Mouse (Mus musculus) 3134 (cell line): ENCODE measurements around the gene Stx16.

ENCODE experiments used
- DNase-seq: peaks from one replicate; pipeline ENCODE4 v3.0.0-alpha.2; 2011; ENCODE audit warnings: low spot score; ENCODE audit not compliant: insufficient read length; ENCODE audit errors: extremely low read depth

Gene Stx16

GRCm38 (mm10) chr2:174123731-174124130 is 47.6 kb downstream of the Stx16 start:
- no peak for DNase-seq

- no peak for DNase-seq
These were observed 50.6 kb downstream of the Stx16 start for GRCm38 (mm10) chr2:174126522-174127375.

DNA sequence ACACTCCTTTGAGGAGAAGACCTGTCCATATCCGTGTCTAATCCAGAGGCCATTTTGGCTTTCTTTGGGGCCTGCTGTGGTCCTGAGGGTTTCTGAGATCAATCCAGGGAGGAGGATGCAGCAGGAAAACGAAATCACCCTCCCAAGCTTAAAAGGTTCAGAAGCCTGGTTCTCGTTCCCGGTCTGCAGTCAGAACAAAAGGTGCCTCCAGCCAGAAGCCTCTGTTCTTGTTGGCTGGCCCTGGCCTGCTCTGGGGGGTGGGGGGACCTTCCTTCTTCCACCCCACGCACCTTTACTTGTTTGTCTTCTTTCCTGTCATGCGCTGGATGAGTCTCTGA is 51.2 kb downstream of the Stx16 start:
- no peak for DNase-seq

DNA sequence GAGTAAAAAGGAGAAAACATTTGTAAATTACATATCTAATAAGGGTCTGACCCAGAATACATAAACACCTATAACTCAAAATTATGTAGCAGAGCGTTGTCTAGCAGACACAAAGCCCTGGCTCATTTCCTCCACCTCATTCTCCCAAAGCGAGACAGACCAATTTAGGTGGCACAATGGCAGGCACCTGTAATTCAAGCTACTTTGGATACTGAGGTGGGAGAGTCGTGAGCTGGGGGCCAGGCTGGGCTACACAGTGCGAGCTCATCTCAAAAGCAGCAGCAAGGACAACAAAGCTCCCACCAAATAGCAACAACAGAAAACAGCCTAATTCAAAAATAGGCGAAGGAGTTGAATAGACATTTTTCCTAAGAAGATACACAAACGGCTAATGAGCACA is 52.8 kb downstream of the Stx16 start:
- no peak for DNase-seq

GRCm38 (mm10) chr2:174130468-174131097 is 54.5 kb downstream of the Stx16 start:
- DNase-seq, result no peak

- no peak for DNase-seq
These were observed 56.4 kb downstream of the Stx16 start for GRCm38 (mm10) chr2:174132413-174132969.
